Mouse (Mus musculus) erythroid progenitor cell, adult 5-6 weeks (primary cell): ENCODE measurements around the gene Mettl13. TPM values are rescaled to one million over a fixed set of nuclear protein-coding genes. Genes with fewer than 3 reads are reported as not detected.

Experiments
- ATAC-seq: replicated peaks from 2 replicates; pipeline ENCODE4 v1.8.0; 2016; ENCODE audit warnings: moderate number of reproducible peaks, mild to moderate bottlenecking, moderate TSS enrichment, inconsistent platforms; ENCODE audit not compliant: poor library complexity, low FRiP score, severe bottlenecking
- total RNA-seq, 2 experiments: library from RNA; stranded (forward) in 1 of 2; stranded (reverse) in 1 of 2; fragments of 150-400 nt in 1 of 2; fragments of 186-747, 209-891 nt in 1 of 2; gene quantifications; 2 replicates each; pipeline versions ENCODE4 v1.2.3 to v1.2.4; 2015 to 2017; ENCODE audit warnings: low replicate concordance in 2 of 2

Mettl13 gene
- total RNA-seq (2015; ENCODE audit: low replicate concordance): 1.4 and 2.5 TPM in 2 replicates
- 1.7 and 1.8 TPM in 2 replicates for total RNA-seq (2017; ENCODE audit: low replicate concordance)

GRCm38 (mm10) chr1:162548016-162548916 lies at the start of gene Mettl13:
TSS of gene Mettl13 (minus strand) at chr1:162548551.
- peak; percentile 94 for ATAC-seq

DNA sequence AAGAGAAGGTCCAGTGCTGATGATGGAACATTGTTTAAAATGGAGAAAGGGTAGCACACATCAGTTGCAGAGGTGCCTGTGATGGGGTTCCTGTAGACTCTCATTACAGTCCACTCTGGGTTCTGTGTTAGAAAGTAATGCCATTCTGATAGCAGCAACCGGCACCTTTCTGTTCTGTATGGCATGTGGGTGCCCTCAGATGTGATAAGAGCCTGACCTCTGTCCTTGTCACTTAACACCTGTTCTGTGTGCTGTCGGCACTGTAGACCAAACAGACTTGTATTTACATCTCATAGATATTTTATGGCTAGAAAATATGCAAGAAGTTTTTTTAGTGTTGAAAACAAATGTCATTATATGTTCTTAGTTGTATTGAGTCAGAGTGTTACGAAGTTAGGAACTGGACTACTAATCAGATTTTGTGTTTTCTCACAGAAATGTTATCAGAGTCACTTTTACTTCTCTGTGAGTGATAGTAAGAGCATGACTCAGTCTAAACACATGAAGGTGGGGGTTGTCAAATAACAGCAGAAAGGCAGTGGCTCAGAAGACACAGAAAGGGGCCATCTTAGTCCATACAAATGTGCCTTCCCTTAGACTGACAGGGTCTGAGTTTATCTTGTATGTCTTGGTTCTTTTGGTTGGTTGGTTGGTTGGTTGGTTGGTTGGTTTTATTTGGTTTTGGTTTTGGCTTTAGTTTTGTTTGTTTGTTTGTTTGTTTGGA lies 49.2 kb upstream of the Mettl13 start:
- no peak for ATAC-seq

GRCm38 (mm10) chr1:162590415-162590997 lies 42.2 kb upstream of the Mettl13 start:
- no peak for ATAC-seq

DNA sequence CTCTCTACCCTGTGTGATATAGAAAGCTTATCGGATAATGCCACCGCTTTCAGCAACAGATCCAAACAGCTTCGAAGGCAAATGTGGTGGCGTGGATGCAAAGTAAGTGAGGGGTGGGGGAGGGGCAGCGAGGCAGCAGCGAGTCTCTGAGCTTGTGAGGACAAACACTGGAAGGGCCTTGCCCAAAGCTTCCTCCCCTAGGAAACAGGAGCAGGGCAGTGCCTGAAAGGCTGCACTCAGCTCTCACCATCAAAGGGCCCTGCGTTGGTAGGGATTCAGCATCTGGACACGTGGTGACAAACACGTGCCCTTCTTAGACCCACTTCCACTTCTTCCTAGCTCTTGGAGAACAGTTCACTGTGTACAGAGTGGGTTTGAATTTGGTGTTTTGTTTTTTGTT lies 41.1 kb upstream of the Mettl13 start:
- no peak for ATAC-seq

DNA sequence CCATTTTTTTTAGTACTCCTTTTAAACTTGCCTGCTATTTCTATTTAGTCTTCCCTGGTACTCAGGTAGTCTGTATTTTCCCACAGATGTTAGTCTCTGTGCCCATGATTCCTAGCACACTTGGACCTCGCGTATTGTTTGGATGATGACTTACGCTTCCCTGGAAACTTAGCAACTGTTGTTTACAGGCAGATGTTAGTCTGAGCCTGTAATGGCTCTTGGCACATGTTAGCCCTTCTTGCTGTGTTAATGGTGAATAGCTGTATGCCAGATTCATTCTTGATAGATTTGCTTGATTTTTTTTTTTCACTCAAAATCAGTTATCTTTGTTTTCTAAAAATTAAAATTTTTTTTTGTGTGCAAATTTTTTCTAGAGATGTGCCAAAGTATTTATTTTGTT lies 40.3 kb upstream of the Mettl13 start:
- ATAC-seq: no peak

DNA sequence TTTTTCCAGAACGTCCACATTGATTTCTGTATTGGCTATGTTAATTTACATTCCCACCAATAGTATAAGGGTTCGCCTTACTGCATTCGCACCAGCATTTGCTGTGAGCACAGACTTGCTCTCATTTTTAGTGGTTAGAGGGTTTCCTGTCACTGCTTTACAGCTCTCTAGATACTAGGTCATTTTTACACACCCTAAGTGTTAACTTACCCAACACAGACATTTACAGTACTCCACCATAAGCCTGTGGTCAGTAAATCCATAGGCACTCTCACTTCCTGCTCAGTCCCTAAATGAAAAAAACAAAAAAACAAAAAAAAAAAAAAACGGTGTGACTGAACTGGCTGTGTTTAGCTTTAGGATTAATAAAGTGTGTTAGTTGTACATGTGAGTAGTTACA lies 37.9 kb upstream of the Mettl13 start:
- no peak for ATAC-seq

DNA sequence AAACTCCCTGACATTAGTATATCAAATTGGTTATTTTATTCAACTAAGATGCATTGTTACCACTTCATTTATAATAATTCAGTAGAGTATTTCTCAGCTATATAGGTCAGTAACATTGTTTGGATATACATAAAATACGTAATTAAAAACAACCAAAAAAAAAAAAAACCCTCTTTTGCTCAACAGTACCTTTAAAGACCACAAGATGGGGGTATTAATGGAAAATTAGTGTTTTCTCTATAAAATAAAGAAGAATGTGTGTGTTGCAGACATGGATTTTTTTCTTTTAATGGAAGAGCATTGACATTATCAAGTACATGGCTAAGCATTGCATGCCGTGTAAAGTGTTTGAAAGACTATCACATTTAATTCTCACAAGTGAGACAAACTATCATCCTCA lies 34.5 kb upstream of the Mettl13 start:
- ATAC-seq: no peak

GRCm38 (mm10) chr1:162575098-162575497 lies 26.7 kb upstream of the Mettl13 start:
- no peak for ATAC-seq

GRCm38 (mm10) chr1:162570931-162571601 lies 22.7 kb upstream of the Mettl13 start:
- ATAC-seq: no peak

DNA sequence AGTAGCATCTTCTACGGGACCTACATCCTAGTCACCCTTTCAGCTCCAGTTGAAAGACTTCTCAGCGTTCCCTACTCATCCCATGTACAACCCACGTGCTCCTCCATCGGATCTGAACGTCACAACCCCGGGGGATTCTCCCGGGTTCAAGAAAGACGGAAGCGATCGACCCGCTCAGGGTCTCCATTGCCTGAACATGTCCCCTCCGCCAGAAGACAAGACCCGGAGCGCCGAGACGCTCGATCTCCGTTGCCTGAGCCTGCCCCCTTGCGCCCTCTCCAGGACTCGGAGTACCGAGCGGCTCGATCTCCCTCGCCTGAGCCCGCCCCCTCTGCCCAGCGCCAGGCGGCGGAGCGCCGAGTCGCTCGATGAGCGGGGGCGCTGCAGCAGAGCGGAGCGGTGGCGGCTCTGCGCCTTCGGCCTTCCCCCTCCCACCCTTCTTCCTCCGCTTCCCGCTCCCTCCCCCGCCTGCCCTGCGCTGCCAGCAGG lies 22.0 kb upstream of the Mettl13 start, which contains the start of gene Vamp4:
Gene Vamp4 (plus strand): TSS at position 256 of the 489 bp plus-strand sequence.
- ATAC-seq: peak; percentile 96

DNA sequence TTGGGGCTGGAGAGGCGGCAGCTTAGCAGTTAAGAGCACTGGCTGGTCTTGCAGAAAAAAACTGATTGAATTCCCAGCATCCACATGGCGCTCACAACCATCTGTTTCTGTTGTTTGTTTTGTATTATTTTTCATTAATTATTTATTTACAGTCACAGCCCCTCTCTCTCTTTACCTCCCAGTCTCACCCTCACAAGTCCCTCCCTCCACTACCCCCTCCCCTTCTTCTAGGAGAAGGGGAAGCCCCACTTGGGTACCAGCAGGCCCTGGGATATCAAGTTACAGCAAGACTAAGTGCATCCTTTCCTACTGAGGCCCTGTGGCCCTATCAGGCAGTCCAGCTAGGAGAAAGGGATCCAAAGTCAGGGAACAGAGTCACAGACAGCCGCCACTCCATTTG lies 19.0 kb upstream of the Mettl13 start:
- no peak for ATAC-seq

- ATAC-seq: no peak
Observed at GRCm38 (mm10) chr1:162564992-162565391, 16.6 kb upstream of the Mettl13 start.

- ATAC-seq: no peak
Observed at GRCm38 (mm10) chr1:162563236-162563635, 14.9 kb upstream of the Mettl13 start.

- no peak for ATAC-seq
Observed at GRCm38 (mm10) chr1:162554193-162554592, 5.8 kb upstream of the Mettl13 start.

DNA sequence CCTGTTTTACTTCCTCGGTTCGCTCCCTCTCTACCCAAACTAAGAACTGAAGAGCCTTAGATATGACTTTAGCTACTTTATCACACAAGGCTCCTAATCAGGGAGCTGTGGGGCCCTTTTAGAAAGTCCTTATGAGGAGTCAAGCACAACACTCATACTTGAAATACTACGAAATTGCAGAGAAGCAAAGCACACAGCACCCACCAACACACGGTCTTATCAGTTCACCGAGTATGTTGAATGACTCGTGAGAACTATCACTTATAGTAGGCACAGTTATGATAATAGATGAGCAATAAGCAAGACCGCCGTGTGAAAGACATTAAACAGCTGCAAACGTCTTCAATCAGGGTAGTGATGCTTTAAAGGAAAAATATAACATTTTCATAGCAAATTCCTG lies 4.6 kb upstream of the Mettl13 start:
- ATAC-seq: no peak

DNA sequence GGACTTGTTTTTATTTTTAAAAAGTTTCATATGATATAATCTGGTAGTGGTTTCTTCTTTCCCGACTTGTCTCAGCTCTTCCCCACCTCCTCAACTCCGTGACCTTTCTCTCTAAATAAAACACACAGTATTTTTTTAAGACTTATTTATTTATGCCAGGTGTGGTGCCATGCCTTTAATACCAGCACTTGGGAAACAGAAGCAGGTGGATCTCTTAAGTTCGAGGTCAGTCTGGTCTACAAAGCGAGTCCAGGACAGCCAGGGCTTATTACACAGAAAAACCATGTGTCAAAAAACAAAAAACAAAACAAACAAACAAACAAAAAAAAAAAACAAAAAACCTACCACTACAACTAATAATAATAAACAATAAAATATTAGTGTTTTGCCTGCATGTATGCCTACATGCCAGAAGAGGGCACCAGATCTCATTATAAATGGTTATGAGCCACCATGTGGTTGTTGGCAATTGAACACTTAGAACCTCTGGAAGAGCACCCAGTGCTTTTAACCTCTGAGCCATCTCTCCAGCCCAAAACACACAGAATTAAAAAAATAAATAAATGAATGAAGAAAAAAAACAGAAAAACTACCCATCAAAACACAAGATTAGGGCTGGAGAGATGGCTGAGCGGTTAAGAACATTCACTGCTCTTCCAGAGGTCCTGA lies 1.4 kb upstream of the Mettl13 start:
- no peak for ATAC-seq

GRCm38 (mm10) chr1:162548917-162549613 lies 714 bp upstream of the Mettl13 start:
- no peak for ATAC-seq

DNA sequence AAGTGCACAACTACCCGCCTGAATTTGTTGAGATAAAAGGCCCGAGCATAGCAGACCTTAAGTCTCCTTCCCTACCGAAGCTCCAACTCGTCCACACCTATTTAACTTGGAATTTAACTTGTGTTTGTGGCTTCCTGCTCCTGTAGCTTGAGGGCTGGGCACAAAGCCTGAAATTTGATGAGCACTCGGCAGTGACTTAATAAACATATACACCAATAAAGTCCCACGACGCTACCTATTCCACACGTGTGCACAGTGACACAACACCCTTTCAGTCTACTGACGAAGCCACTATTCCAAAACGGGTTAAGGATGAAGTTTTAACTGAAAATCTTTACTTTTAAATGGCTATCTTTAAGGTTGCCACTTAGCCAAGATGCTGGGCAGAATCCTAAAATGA lies 744 bp downstream of the Mettl13 start:
- peak; percentile 11; the same call in 1 of the 2 replicates for ATAC-seq

GRCm38 (mm10) chr1:162543231-162543630 lies 5.1 kb downstream of the Mettl13 start:
- no peak for ATAC-seq
